Mouse (Mus musculus) c-Kit-positive CD71-positive TER-119-negative erythroid progenitor cells, embryonic 14.5 days (primary cell): ENCODE measurements at regions not wholly inside any gene's neighbourhood (a gene's known extent, or its start where the extent isn't known, plus 50 kb on each side); places are given as distances from the start of the nearest gene placed in this dataset.

Source experiments
- DNase-seq: peaks from one replicate; pipeline ENCODE4 v3.0.0-alpha.2; 2013; ENCODE audit warnings: low read depth

DNA sequence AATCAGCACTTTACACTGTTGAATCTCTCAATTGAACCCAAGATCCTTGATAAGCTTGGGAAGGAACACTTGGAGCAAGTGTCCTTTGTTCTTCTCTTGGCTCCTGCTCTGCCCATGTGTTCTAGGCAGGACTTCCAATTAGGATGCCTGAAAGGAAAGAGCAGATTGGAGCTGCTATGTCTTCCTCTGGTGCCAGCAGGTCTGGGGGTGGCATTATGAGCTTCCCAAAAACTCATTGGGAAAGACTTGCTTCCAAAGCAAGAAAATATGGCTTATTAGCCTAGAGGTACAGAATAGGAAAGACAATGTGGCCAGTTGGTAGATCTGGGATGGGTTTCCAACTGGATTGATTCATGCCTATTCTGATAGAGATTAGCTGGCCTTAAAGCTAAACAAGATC is 959.1 kb downstream of the Slc4a3 start:
- DNase-seq: no peak

DNA sequence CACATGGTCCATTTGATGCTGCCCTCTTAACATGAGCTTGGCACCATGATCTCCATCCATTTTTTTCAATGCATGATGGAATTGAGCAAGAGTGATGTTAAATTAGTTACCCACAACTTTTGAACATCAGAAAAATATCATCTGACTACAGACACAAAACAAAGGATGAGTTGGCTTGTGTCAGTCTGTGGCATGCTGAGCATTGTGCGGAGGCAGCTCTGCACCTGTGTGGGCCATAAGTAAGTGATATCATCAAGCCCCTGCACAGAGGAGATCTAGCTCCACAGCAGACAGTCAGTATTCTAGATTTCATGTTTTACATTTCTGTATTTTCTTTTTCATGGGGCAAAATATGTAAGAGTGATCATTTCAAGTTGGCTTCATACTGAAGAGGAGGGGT is 962.8 kb downstream of the Slc4a3 start:
- no peak for DNase-seq

DNA sequence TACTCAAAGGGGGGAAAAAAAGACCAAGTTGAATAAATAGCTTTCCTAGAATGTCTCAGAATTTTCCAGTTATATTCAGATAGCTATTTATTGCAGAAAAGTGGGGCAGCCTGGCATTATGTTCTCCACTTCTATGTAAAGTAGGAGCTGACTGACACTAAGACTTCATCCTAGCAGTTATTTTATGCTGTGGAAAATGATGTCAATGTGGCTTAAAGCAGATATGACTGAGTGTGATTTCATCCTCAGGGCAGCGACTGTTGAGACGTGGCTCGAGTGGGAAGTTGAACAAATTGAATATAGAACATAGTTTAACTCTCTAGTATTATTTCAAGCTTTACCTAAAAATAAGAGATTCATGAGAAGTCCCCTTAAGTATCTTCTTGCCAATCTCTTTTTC is 963.4 kb downstream of the Slc4a3 start:
- DNase-seq: no peak

DNA sequence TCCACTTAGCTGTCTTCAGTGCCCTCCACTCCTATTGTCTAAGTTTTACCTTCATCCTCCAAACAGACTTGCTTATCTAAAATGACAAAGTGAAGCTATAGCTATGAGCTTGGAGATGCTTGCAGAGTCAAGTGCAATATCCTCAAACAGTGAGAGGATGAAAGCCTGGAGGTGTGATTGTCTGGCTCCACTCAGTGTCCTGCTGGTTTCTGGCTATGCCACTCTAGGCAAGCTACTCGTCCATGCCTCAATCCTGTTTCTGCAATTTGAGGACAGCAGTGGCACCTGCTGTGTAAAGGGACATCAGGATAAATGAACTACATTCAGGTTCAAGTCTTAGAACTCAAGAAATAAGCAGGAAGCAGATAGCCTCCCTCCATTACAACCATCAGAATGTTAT is 966.1 kb downstream of the Slc4a3 start:
- DNase-seq: no peak

DNA sequence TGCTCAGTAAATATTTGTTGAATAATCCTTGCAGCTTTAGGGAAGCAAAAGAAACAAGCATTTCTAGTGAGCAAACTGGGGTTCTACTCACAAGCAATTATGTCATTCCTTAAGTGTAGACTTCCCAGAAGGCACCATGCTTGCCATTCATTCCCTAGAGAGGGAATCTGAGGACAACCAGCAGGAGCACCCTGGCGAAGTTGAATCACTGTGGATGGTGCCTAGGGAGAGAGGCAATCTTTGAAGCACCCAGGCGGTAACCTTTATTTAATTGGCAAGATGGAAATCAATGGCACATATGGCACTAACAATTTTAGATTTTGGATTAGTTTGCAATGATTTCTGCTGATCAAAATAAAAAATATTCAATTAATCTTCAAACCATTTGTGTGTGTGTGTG is 967.4 kb downstream of the Slc4a3 start:
- no peak for DNase-seq

DNA sequence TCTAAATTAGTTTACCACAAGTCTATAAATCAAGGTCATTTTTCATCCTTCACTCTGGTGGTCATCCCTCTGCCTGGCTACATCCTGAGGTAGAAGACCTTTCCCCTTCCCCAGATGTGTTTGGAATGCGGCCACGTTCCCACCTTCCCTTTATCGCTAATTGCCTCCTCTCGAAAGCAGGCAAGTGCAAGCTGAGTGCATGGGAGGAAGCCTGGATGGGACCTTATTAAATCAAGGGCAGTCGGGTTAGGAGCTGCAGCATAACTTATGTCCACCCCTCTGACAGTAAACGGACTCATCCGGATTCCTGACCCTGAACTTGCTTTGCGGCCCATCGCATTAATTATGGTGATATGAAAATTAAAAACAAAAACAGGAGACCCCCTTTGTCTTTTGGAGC is 983.5 kb downstream of the Slc4a3 start:
- DNase-seq: no peak

DNA sequence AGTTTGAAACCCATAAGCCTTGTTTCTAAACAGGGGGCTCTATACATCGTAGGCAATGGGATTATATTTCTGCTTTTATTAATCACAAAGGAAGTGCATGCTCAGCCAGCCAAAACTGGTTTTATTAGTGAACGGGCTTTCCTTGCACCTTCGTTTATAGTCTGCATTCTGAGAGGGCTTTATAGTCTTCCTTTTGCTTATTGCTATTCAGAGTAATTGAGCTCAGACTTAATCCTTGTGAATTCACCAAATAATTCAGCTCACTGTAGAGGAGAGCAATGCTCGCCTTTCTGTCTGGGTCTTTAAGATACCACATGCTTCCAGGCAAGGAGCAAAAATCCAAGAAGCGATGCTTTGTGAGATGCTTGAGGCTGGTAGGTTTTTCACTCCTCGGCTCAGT is 984.3 kb downstream of the Slc4a3 start:
- no peak for DNase-seq

DNA sequence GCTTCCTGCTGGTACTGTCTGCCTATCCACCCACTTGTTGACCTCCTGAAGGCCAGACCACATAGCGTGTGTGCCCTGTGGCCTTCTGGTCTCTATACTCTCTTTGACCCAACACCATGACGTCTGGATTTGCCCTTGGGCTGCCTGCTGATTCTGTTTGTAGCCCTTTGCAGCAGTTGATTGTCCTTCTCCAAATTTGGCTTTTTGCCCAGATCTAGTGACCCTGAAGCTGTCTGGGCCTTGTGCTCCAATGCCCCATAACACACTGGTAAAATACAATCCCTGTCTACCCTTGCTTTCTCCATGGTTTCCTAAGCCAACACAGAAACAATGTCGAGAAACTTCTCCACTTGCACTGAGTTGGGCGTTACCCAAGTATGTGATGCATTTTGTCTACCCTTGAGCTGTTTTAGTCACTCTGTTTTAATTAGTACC is 979.3 kb downstream of the Epha4 start:
- DNase-seq: no peak

DNA sequence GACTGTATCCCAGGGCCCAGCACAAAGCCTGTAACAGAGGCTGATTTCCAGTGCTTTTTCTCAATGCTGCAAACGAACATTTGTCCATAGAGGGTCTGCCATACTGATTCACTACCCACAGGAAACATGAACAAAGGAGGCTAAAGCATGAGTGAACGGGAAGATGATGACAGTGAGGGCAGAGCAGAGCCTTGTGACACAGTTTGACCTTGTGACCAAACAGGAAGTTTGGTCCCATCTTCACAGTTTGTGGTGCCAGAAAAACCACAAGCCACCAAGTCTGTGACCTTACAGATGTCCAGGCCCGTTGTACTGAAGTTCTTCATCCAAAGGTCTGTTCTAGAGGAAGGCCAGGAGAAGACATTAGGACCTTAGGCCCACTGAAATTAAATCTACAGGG is 974.4 kb downstream of the Epha4 start:
- no peak for DNase-seq

DNA sequence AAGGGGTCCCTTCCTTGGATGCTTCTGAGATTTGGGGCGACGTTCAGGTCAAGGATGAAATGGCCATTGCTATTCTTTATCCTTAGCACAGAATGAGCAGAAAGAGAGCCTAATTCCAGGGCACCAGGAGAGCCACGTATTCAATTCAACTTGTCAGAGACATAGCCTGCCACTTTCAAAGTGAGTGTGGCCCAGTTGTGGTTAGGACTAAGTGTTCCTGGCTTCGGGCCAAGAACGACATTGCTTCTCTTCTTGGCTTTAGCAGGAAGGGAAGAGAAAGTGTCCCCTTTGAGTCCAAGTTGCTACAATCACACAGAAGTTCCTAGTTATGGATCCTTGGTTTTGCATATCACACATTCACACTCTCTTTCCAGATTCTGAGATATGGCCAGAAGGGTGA is 964.0 kb downstream of the Epha4 start:
- DNase-seq: no peak

DNA sequence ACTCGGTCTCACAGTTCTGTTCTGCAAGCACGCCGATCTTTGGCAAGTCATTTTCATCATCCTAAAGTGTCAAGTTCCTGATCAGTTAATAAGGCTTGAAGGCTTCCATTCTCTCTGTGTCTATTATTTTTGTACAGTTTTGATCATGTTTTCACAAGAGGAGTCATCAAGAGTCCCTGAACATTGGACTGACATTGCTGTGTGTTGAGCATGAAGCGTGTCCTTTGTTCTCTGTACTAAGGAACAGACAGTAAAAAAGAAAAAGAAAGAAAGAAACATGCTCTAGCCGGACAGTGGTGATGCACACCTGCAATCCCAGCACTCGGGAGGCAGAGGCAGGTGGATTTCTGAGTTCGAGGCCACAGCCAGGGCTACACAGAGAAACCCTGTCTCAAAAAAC is 955.4 kb downstream of the Epha4 start:
- no peak for DNase-seq

DNA sequence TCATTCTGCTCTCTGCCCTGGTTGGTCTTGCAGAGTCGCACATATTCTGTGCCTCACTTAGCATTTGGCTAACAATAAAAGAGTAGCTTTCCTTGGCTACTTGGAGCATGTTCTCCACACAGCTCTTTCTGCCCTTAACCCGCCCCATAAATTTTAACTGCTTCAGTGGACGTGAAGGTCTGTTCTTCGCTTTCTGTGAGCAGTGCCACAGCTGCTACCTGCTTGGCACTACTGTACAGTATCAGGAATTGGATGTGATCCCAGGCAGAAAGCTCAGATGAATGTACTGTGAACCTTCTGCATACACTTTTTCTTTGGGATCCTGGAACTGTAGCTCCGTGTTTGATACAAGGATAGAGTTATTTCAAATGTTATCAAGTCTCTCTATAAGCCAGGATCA is 939.4 kb downstream of the Epha4 start:
- DNase-seq: no peak

DNA sequence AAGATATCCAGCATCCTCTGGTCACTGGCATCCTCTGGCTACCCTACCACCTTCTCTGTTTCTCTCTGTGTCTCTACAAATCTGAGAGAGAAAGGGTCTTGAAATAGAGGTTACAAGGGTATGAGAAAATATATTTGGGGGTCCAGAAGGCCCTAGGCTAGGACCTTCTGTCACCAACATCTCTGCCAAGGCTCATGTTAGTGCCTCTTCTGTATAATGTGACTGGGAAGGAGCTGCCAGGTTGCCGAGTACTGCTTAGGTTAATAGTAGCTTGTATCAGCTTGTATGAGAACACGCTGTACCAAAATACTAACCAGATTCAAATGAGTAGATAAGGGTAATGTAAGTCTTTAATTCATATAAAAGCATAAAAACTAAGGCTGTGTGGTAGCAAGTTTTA is 929.0 kb downstream of the Epha4 start:
- DNase-seq: no peak

DNA sequence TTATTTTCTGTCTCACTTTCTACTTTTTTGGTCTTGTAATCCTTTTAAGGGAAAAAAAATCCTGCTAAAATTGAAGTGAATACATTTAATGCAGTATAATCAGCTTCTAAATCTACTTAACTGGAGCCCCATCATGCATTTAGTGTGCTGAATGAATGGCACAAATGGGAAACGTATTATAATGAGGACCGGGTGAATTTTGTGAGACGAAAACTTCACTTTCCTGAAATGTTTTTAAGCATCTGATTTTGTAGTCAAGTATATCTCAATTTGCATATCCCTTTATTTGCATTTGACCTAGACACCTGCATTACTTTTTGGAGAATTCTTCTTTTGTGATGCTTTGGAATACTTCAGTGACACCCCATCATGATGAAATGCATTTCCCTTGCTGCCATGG is 889.1 kb downstream of the Epha4 start:
- DNase-seq: no peak

DNA sequence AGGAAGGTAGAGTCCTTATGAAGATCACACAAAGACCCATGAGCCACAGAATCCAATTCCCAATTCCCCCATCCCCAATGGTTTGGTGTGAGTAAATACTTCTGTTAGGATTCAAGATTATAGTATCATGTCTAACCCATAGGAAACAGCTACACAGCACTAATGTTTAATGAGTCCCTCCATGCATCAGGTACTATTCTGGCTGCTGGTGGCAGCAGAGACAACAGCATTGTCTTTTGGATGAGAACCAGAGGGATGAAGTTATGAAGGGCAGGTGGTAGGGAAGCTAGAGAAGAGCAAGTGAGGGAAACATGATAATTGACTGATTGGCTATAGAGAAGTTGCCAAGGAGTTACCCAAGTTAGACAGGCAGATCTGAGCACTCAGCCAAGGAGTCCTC is 885.0 kb downstream of the Epha4 start:
- no peak for DNase-seq

DNA sequence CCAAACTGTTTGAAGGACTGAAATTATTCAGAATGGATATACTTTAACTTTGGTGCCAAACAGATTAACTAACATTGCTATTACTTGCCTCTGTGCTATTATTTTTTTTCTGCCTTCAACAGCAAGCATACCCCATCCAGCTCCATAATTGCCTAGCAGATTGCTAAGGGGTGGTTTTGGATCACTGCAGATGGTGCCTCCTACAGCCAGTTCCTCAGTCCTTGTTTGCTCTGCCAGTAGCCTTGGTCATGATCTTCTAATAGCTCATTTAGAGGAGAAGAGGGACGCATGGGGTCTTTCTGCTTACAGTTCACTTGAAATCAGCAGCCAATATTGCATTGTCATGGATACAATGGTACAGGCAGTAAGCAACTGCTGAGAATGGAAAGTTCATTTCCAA is 880.8 kb downstream of the Epha4 start:
- no peak for DNase-seq

DNA sequence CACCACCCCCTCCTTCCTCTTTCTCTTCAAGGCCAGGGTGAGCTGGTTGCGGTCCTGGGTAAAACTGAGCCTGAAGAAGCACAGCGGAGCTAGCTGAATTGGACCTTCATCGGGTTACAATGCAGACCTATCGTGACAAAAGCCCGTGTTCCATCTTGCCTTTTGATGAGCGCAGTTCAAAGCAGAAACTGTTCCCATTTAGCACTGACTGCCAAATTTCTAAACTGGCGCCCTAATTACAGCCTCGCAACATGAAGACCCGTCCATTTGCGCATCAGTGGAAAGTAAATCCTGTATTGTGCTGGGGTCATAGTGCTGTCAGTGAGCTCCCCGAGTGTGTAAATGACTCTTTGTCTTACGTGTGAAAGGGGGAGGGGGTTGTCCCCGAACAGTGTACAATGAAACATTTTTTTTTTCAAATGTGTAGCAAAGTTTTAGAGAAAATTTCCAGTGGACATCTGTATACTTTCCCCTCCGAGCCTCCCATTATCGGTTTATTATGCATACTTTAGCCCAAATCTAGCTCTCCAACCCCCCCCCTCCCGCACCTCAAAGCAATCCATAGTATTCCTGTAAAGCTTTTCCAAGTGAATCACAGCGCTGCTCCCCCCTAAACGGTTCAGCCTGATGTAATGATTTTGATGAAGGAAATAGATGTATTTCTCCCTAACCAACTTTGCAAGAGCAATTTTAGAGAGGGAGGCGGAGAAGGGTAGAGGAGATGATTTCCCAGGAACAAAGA is 877.4 kb downstream of the Epha4 start:
- DNase-seq: no peak

DNA sequence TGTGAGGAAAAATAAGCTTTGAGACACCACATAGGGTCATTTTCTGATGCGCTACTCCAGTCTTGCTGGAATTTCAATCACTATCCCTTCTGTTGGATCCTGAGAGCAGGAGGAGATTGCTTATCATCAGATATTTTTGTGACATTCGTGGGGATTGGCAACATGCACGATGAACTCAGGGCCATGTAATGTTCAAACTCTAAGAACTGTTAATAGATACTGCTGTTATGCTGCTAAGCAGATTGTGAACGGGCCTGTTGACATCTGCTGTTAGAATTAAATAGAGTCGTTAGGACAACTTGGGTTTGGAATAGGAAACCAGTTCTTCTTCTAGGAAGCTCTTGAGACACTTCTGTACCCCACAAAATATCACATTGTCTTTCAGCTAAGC is 876.9 kb downstream of the Epha4 start:
- DNase-seq: no peak

DNA sequence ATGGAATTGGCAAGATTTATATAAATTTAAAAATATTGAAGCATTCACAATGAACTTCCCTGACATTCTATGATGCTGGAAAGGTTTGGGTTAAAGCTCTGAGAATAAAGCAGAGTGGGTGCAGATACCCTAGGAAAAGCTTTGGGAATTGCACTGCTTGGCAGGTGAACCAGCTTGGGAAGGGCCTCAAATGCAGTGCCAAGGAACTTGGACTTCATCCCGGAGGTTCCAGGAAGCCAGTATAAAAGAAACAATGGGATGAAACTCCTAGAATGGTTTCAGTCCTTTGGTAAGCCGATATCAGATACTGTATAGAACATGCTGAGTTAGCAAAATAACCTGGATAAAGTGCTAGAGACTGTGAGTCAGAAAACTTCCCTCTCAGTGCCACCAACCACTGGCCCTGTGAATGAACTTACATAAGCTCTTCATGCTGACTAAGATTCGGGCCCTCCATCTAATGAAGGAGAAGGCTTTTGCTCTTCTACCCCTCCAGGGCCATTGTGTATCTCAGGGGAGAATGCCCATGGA is 873.6 kb downstream of the Epha4 start:
- DNase-seq: no peak

DNA sequence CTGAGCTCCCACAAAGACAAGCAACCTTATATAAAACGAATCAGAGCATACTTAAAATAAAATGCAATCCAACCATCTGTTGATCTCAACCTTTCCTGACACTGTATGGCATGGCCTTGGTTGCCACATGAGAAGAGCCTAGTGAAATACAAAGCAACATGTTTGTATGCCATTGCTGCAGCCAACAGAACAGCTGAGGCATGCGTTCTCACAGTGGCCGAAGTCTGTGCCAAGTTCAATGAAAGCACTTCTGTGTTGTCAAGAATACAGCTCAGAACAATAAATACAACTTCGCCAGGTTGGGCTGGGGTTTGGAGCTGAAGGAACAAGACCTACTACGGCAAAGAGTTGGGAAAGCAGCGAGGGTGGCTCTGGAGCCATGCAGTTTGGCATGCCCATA is 872.2 kb downstream of the Epha4 start:
- no peak for DNase-seq

DNA sequence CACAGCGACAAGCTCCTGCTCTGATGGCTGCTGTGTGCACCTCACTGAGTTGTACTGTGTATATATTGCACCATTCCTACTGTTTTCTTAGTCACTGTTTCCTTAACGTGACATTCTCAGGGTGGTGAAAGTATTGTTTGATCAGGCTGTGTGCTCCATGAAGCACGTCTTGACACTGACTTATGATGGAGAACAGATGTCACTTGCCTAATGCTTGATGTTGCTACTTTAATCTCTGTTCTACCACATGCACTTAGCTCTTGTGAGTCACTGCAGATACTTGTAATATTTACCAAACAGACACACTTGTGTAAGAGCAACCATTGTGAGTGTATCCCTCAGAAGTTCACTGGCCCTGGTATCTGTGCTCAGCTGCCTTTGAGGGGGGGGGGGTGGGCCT is 870.0 kb downstream of the Epha4 start:
- DNase-seq: no peak

DNA sequence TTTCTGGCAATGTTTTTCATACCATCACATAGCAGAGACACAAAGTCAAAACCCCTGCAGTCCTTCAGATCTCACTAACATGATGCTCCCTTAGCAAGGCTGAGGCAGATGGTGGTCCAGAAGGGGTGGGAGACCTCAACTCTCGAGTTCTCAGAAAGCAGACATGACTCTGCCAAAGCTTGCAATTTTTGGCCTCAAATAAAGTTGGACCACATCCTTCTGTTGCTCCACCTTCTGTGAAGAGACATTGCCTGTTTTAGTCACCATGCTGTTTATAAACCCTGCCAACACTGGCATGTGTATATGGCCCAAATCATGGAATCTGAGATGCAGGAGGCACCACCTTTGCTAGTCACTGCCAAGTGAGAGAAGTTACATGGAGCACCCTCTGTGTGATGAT is 860.1 kb downstream of the Epha4 start:
- no peak for DNase-seq

DNA sequence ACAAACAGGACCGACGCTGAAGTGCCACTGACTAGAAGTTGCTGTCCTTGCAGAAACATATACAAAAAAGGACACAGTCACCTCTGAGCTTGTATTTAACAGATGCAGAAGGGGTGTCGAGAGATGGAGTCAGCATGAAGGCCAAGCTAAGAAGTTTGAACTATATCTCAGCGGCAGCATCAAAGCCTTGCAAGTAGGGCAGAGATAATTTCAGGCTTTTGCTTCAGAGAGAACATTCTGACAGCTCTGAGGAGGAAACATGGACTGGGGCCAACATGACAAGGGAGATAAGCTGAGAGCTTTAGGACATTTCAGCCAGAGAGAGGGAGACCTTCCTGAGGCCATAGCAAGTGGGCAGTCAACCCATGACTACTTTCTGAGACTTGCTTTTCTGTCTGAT is 856.7 kb downstream of the Epha4 start:
- no peak for DNase-seq

DNA sequence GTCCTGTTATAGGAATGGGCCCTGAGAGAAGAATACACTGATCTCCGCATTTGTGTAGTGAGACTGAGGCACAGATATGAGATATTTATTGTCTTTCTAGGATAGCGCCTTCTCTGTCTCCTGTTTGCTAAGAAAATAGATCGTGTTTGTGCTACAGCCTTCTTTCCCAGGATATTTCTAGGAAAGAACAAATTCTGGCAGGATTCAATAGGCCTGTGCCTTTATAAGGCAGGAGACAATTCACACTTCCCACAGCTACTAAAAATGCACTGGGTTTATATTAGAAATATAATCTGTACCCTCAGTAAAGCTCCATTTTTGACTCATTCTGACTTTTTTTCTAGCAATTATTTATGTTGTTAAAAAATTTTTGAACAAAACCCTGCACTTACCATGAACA is 854.7 kb downstream of the Epha4 start:
- no peak for DNase-seq
